8 mouse cellular contexts compared by ENCODE assay signal in genomic region chr10:106632171-106632935, GRCm38 (mm10).
DNase-seq lines count a peak whose midpoint lies in the region; ATAC-seq lines count a peak whose summit lies in the region.

No protein-coding gene starts in this region.

- DNase-seq in kidney, adult 9 months, result peak; percentile 21
- DNase-seq in kidney, adult 11 months, result no peak
- peak; percentile 69 to 70 for DNase-seq in cerebellum, postnatal 36 days
- DNase-seq in midbrain, embryonic 14.5 days, result peak; percentile 73

- H3K4me3 ChIP-seq in kidney, embryonic 14.5 days (ENCODE audit: low read length), result no peak overlapping the region
- peak overlapping the region; percentile 18 for H3K4me3 ChIP-seq in midbrain, embryonic 14.5 days (replicated peaks; ENCODE audit: low read depth, low read length)
- no peak overlapping the region for H3K4me3 ChIP-seq in heart, embryonic 12.5 days

- no peaks in the 10 kb centered on the region for H3K27me3 ChIP-seq in kidney, embryonic 14.5 days (ENCODE audit: control insufficient read depth, insufficient read depth, low read length)
- H3K27me3 ChIP-seq in midbrain, embryonic 14.5 days (ENCODE audit: control insufficient read depth, insufficient read depth, low read length), result no peaks in the 10 kb centered on the region
- no peaks in the 10 kb centered on the region for H3K27me3 ChIP-seq in heart, embryonic 12.5 days (replicated peaks)

- H3K4me2 ChIP-seq in kidney, embryonic 14.5 days (replicated peaks; ENCODE audit: low read depth, low read length), result no peak overlapping the region
- peak overlapping the region; percentile 51 for H3K4me2 ChIP-seq in midbrain, embryonic 14.5 days (ENCODE audit: low read length)
- no peak overlapping the region for H3K4me2 ChIP-seq in heart, embryonic 12.5 days

- WGBS in kidney, embryonic 14.5 days, result 64% methylated on average over 18 of the region's 18 CpGs
- 19% methylated on average over 18 of the region's 18 CpGs for WGBS in midbrain, embryonic 14.5 days
- 62% methylated on average over 18 of the region's 18 CpGs for WGBS in heart, embryonic 12.5 days

- H3K9ac ChIP-seq in kidney, embryonic 14.5 days (ENCODE audit: low read depth, low read length), result no peak overlapping the region
- no peak overlapping the region; the same call in 1 of the 2 replicates for H3K9ac ChIP-seq in midbrain, embryonic 14.5 days (replicated peaks; ENCODE audit: low read length)
- no peak overlapping the region for H3K9ac ChIP-seq in heart, embryonic 12.5 days

- H3K9me3 ChIP-seq in kidney, embryonic 14.5 days (ENCODE audit: control insufficient read depth, low read length), result no peaks in the 10 kb centered on the region
- H3K9me3 ChIP-seq in midbrain, embryonic 14.5 days (ENCODE audit: control insufficient read depth, low read length), result no peaks in the 10 kb centered on the region
- H3K9me3 ChIP-seq in heart, embryonic 12.5 days (replicated peaks), result no peaks in the 10 kb centered on the region

- no peaks in the 10 kb centered on the region for H3K4me1 ChIP-seq in kidney, embryonic 14.5 days (ENCODE audit: control insufficient read depth, insufficient read depth, low read length)
- H3K4me1 ChIP-seq in midbrain, embryonic 14.5 days (ENCODE audit: control insufficient read depth, insufficient read depth, low read length), result peaks cover 14% of the 10 kb centered on the region
- no peaks in the 10 kb centered on the region for H3K4me1 ChIP-seq in heart, embryonic 12.5 days (replicated peaks)

- ATAC-seq in kidney, embryonic 14.5 days (ENCODE audit: low FRiP score, low TSS enrichment), result peak; percentile 80; the same call in 1 of the 2 replicates
- ATAC-seq in midbrain, embryonic 14.5 days (ENCODE audit: low FRiP score, low TSS enrichment), result peak; percentile 95
- ATAC-seq in granulocyte monocyte progenitor cell, adult 5-6 weeks (replicated peaks; ENCODE audit: poor library complexity, severe bottlenecking), result no peak
- no peak for ATAC-seq in erythroid progenitor cell, adult 5-6 weeks (replicated peaks; ENCODE audit: low FRiP score, poor library complexity, severe bottlenecking)
- ATAC-seq in heart, embryonic 12.5 days (ENCODE audit: insufficient number of reproducible peaks, low FRiP score), result no peak

- H3K27ac ChIP-seq in kidney, embryonic 14.5 days (ENCODE audit: low read depth, low read length), result no peak overlapping the region
- peak overlapping the region; percentile 15 for H3K27ac ChIP-seq in midbrain, embryonic 14.5 days (replicated peaks; ENCODE audit: low read depth, low read length)
- H3K27ac ChIP-seq in heart, embryonic 12.5 days (ENCODE audit: poor library complexity, severe bottlenecking), result no peak overlapping the region

- H3K36me3 ChIP-seq in kidney, embryonic 14.5 days (ENCODE audit: control insufficient read depth, insufficient read depth, low read length), result no peaks in the 10 kb centered on the region
- H3K36me3 ChIP-seq in midbrain, embryonic 14.5 days (ENCODE audit: control insufficient read depth, insufficient read depth, low read length), result no peaks in the 10 kb centered on the region
- no peaks in the 10 kb centered on the region for H3K36me3 ChIP-seq in heart, embryonic 12.5 days

Comparison
In these comparisons a context has a peak if more than half of its experiments do, and no peak if none do; other contexts are left out.
1. ATAC-seq: peak in kidney, embryonic 14.5 days (single experiment) and midbrain, embryonic 14.5 days (single experiment); none in granulocyte monocyte progenitor cell, adult 5-6 weeks (single experiment), erythroid progenitor cell, adult 5-6 weeks (single experiment) and heart, embryonic 12.5 days (single experiment).